Mouse (Mus musculus) adrenal gland, adult 8-10 months (tissue): ENCODE results near the gene Hikeshi. TPM values are rescaled to one million over a fixed set of nuclear protein-coding genes. Genes with fewer than 3 reads are reported as not detected.

Experiments
- DNase-seq: peaks from one replicate; pipeline ENCODE4 v3.0.0; 2022
- total RNA-seq, 4 experiments: library from RNA; stranded (reverse); gene quantifications; 2 replicates each; pipeline ENCODE4 v1.2.4; 2022

The Hikeshi gene
- total RNA-seq, 4 experiments from 2014 or later, result 70.5 to 124 (median 93.3) TPM

- no peak for DNase-seq
Measured at GRCm38 (mm10) chr7:89913432-89914158, 27.4 kb downstream of the Hikeshi start.

GRCm38 (mm10) chr7:89912356-89912755 lies 28.6 kb downstream of the Hikeshi start:
- no peak for DNase-seq

GRCm38 (mm10) chr7:89909711-89910110 lies 31.3 kb downstream of the Hikeshi start:
- no peak for DNase-seq

- no peak for DNase-seq
Measured at GRCm38 (mm10) chr7:89908899-89909621, 31.9 kb downstream of the Hikeshi start.

GRCm38 (mm10) chr7:89908421-89908820 lies 32.6 kb downstream of the Hikeshi start:
- no peak for DNase-seq

GRCm38 (mm10) chr7:89907950-89908349 lies 33.1 kb downstream of the Hikeshi start:
- peak; percentile 66 for DNase-seq

GRCm38 (mm10) chr7:89903442-89904343 lies 37.3 kb downstream of the Hikeshi start, which contains the start of gene Ccdc81:
Gene Ccdc81, minus strand, starts transcription at chr7:89903629.
- DNase-seq, result no peak

GRCm38 (mm10) chr7:89903007-89903406 lies 38.0 kb downstream of the Hikeshi start:
- no peak for DNase-seq

GRCm38 (mm10) chr7:89891856-89892255 lies 49.1 kb downstream of the Hikeshi start:
- DNase-seq, result no peak

GRCm38 (mm10) chr7:89891412-89891811 lies 49.6 kb downstream of the Hikeshi start:
- DNase-seq, result no peak

- DNase-seq, result no peak
Measured at GRCm38 (mm10) chr7:89884551-89884950, 56.5 kb downstream of the Hikeshi start.

GRCm38 (mm10) chr7:89879686-89880085 lies 61.3 kb downstream of the Hikeshi start:
- no peak for DNase-seq

Other genes with a start within 250 kb of the Hikeshi start
- gene Ccdc81, start 37.6 kb downstream of the Hikeshi start, total RNA-seq, result under 1 TPM; 0.09 to 0.40 (median 0.22) TPM
- 10 to 100 TPM; 44.8 to 61.1 (median 52.2) TPM for gene Eed, start 39.8 kb upstream of the Hikeshi start, total RNA-seq
- gene Picalm, start 189.0 kb upstream of the Hikeshi start, total RNA-seq, result 100 to 1,000 TPM; 106 to 151 (median 133) TPM